Mouse (Mus musculus) embryonic fibroblast, embryonic 13.5 days (primary cell): ENCODE measurements at regions not wholly inside any gene's neighbourhood (a gene's known extent, or its start where the extent isn't known, plus 50 kb on each side); places are given as distances from the start of the nearest gene placed in this dataset.

Experiments
- CTCF ChIP-seq: IDR thresholded peaks from 2 replicates; pipeline ENCODE4 v1.5.1; 2011; ENCODE audit warnings: mild to moderate bottlenecking, control low read depth, low read length, moderate library complexity, borderline replicate concordance; ENCODE audit not compliant: insufficient read depth
- POLR2A ChIP-seq: IDR thresholded peaks from 2 replicates; pipeline ENCODE4 v1.6.1; 2011; ENCODE audit warnings: low read depth, mild to moderate bottlenecking, control low read depth, low read length, moderate library complexity

GRCm38 (mm10) chr3:38036131-38036530 lies 311.8 kb upstream of the Gm5148 start:
- TF ChIP-seq CTCF (no peak), POLR2A (no peak)
